Mouse (Mus musculus): ENCODE measurements around the gene Hltf.
"Not testable (repeated sequence)": the region's sequence is repeated elsewhere in the genome, so short reads cannot be mapped to it uniquely, and the experiment has no call there.

The Hltf gene

DNA sequence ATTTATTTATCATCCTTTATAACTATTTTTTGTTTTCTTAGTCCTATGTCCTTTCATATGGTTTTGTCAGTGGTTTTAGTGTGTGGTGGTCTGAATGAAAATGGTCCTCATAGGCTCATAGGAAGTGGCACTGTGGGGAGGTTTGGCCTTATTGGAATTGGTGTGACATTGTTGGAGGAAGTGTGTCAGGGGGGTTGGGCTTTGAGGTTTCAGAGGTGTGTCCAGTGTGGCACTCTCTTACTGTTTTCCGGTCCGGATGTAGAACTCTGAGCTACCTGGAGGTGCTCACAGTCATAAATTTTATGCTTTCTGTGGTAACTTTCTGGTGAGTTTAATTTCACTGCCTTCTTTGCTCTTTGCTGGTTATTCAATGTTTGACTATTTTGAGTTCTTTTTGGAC lies 47.2 kb downstream of the Hltf start:
- DNase-seq (ENCODE audit: low spot score): no peak

DNA sequence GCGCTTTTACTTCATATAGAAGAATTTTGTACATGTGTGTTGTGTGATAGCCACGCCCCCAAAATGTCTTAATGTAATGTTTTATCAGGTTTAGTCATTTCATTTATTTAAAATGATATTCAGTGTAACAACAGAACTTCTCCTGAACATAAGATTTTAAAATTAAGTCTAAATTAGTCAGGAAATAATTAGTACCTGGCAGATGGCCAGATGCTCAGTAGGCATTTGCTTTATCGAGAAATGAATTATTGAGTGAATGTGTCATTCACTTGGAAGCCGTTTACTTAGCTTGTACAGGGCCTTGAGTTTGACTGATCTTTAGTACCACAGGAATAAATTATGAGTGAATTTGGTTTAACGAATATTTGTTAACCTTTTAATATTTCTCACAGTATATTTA lies 51.3 kb downstream of the Hltf start:
- DNase-seq (ENCODE audit: low spot score): no peak

DNA sequence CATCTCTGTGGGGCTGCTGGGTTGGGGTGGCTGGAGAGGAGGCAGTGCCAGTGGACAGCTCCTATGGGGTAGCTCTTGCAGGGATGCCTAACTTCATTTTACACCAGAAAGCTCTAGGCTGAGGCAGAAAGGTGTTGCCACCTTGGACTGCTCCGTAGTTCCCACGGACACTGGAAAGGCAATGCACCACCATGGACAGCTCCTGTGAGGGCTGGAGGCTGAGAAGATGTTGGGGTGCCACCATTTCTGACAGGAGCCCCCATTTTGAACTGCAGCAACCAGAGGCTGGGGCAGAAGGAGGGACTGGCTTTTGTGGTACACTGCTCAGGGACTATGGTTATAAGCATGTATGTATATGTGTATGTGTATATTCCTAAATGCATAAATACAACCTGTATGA lies 54.3 kb downstream of the Hltf start:
- DNase-seq (ENCODE audit: low spot score): no peak

DNA sequence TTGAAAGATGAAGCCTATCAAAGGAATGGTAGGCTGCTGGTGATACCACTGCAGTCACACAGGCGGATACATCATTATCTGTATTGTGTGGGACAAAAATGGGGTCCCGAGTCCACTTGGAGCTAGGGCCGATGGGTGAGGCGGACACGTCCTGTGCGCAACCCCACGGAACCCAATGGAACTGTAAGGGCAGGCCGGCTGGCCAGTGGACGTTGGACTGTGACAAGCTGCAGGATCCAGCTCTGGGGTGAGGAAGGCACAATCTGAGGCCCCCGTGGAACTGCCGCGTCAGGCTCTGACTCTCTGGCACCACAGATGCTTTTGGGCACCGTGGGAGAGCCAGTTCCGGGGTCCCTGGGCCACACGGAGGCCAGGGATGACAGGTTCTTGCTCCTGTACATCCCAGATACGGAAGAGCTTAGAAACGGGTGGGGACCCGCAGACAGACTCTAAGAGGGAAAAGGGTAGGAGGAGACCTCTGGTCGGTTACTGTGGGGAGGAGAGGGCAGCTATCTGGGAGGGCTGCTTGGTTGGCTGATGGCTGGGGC lies 61.5 kb downstream of the Hltf start:
- DNase-seq (ENCODE audit: low spot score): no peak

DNA sequence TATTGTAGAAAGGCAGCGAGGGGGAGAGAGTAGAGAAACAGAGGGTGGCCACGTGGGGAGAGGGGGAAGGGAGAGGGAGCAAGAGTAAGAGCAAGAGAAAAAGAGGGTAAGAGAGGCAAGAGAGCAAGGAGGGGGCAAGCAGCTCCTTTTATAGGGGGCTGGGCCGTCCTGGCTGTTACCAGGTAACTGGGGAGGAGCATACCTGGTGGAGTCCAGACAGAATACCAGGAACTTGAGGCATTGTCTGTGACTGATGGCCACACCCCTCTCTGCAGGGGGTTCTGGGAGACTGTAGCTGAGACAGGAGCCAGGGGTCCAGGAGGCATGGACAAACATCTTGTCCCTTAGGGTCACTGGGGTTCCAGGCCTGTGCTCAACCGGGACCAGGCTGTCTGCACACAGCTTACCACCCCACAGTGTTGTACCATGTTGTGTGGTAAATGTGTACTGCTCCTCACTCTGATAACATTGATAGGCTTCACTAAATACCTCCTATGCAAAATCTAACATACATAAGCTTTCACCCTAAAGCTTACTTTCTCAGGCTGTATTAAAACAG lies 62.2 kb downstream of the Hltf start:
- no peak for DNase-seq (ENCODE audit: low spot score)

DNA sequence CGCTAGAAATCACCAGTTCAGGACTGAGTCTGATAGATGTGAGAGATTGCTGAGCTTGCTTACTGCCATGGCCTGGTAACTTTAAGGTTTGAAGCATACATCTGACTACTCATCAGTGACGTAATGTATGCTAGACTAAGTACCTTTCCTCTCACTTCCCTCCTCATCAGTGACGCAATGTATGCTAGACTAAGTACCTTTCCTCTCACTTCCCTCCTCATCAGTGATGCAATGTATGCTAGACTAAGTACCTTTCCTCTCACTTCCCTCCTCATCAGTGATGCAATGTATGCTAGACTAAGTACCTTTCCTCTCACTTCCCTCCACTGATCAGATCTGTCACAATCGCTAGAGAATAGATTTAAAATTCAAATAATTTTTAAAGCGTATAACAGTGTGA lies 64.0 kb downstream of the Hltf start:
- not testable (repeated sequence) for DNase-seq (ENCODE audit: low spot score)

DNA sequence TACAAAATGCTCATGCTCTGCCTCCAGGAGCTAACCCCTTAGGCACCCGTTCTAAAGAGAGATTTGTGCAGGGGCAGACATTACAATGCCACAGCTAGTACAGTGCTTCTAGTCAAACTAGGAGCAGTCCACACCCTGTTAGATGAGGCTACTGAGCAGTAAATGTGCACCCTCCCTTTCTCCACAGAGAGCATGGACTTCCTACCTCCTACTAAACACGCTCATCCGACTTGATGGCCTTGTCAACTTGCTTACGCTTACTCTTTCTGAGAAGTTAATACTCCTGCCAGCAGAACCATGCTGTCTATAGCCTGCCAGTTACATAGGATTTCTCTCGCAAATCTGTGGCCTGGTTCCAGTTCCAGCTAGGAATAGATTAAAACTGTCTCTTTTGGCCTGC lies 68.0 kb downstream of the Hltf start:
- no peak for DNase-seq (ENCODE audit: low spot score)

DNA sequence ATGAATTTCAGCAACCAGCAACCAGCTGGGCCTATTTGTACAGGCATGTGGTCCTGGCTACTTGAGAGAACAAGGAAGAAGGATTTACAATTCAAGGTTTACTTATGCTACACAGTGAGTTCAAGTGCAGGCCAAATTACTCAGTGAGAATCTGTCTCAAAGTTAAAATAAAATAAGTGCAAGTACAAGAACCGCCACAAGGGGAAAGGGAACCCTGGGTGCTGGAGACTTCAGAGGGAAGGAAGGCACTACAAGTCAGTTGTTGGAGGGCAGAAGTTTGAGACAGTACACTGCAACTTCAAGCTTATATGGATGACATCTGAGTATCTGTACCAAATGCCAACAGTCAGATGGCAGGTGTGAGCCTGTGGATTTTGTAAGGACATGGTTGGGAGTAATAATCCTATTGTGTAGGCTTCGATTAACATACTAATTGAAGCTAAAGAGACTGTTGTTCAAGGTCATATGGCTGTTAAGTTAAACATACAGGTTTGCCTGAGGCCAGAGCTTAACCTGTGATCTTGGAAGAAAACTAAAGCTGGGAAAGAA lies 69.5 kb downstream of the Hltf start:
- DNase-seq (ENCODE audit: low spot score): no peak

DNA sequence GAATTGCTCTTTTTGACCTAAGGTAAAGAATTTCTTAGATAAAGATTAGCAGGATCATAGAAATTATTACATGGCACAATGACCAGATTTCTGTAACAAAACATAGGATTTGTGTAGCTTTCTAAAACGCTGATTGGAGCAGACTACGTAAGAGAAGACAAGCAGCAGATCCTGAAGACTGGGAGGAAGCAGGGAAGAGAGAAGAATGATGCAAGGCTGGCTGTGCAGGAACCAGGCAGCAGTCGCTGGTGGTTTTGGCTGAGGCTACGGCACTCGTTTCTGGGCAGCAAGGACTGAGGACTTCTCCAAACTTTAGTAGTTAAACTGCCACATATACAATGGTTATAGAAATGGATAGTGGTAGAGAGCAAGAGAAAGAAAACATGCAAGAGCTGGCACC lies 71.9 kb downstream of the Hltf start:
- DNase-seq (ENCODE audit: low spot score): no peak

DNA sequence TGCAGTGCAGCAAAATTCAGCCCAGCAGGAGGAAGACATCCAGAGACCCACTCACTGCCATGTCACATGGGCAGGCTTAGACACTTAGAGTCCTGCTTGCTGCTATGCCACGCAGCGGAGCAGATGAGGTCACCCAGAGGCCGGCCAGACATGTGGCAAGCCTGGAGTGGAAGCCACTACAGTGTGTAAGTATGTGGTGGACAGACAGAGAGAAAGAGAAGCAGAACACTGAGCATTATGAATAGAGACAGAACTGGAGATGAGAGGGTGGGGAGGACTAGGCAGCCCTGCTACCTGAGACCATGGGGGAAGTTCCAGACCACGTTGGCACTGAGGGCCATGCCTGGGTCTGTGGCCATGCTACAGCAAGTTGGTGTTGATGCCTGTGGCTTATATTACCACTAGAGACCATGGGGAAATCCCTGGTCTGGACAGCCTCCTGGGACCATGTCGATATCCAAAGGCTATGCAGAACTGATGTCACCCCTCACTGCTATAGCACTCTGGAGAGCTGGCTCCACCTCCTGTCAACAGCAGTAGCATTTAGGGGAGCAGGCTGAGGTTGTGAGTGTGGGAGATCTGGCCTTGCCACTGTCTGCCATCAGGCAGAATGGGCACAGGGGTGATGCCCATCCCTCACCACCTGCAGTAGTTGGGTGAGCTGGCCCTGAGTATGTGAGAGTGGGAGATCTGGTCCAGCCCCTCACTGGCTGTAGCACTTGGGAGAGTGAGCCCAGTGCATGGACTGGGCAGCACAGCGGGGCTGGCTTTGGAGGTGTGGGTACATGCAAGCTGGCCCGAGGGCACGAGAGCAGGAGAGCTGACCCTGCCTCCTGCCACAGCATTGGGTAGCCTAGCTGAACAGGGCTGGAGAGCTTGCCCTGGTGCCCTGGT lies 73.1 kb downstream of the Hltf start:
- no peak for DNase-seq (ENCODE audit: low spot score)

DNA sequence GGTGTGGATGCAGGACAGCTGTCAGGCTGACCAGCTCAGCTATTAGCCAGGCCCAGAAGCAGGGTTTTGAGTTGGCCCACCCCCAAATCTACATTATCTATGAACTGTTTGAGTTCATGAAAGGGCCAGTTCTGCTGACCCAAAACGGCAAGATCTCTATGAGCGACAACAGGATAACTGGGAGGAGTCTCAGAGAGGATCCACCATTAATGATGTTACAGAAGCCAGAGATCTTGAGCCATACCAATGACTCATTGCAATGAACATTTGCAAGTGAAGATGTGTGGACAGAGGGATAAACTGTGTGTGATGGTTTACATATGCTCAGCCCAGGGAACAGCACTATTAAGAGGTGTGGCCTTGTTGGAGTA lies 73.7 kb downstream of the Hltf start:
- no peak for DNase-seq (ENCODE audit: low spot score)

DNA sequence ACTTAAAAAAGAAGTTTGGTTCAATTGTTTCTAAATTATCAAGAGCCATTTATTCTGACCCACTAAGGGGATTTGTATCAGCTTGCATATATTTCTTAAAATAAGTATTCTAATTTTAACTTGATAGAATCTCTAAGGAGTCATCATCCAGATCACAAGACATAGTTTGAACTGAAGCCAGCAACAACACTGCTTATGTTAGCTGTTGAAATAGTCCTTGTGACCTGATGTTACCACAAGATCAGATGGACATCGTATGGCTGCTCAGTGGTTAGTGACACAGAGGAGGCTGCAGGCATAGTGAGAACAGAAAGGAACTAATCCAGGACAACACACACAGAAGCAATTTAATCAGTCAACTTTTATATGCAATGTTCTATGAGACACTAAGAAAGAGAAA lies 75.1 kb downstream of the Hltf start:
- no peak for DNase-seq (ENCODE audit: low spot score)

DNA sequence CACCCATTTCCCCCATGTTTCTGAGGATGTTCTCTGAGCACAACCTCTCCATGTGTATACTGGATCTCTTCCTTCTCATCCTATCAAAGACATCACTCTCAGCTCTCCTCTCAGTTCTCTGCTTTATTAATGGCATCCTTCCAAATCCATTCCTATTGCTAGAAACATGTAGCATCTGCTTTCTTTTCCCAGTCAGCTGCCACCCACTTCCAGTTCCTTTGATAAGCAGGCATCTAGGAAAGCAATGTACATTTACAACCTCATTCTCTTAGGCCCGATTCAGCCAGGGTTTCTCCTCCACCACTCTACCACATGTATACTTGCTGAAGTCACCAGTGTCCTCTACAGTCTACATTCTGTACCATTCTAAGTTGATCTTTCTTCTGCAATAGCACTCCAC lies 76.1 kb downstream of the Hltf start:
- no peak for DNase-seq (ENCODE audit: low spot score)

DNA sequence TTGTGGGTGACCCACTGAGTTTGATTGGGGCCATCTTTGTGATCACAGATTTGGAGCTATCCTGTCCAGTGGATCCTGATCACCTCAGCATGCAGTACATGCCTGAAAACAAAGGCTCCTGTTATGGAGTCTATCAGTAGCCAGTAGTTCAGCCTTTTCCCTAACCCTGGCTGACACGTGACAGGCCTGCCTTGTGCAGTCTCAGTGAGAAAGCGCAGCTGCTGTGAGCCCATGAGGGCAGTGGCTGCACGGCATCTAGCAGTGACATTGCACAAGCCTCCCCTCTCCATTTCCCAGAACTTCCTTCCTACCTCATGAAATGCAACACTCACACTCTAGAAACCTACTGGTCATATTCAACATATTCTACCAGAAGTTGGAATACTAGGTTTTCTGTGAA lies 76.9 kb downstream of the Hltf start:
- no peak for DNase-seq (ENCODE audit: low spot score)

DNA sequence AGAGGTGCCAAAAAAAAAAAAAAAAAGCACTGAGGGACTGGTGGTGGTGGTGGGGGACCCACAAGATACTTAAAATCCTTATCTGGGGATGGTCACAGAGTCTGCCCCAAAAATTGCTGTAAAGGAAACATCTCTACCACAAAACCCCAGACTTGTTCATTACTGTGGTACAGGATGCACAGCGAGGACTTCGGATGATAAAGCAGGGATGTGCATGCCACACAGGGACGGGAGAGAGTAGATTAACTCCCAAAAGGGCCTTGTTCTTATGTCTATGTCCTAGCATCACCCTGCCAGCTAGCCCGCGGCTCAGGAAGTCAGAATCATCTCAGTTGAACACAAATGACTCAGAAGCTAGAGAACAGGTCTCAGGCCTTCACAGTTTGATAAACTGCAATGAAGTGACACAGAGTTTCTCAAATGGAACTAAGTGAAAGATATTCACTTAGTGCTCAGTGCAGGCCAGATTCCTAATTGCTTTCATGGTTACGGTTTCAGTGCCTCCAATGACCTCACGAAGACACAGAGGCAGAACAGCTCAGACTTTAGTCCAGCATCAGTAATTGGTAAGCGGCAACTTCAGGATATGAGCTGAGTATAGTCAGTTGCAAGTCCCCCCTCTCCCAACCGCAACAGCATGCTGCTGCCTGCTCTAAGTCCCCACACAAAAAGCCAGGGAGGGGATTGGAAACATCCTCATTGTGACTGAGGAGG lies 79.4 kb downstream of the Hltf start:
- no peak for DNase-seq (ENCODE audit: low spot score)

DNA sequence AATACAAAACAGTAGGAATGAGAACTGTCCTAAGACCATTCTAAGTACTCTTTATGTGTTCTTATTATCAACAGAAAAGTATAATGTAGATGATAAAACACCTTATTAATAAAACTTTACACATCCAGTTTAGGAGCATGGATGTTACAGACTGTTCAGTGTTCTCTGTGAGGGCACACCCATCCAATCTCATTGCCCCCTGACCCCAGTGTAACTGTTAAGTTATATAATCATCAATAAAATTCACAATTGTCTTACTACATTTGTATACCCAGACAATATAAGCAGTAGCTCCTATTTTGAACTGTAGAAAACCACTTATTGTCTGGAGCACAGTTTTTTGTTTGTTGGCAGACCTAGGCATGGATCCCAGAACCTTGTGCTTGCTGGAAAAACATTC lies 83.6 kb downstream of the Hltf start:
- DNase-seq (ENCODE audit: low spot score): no peak

DNA sequence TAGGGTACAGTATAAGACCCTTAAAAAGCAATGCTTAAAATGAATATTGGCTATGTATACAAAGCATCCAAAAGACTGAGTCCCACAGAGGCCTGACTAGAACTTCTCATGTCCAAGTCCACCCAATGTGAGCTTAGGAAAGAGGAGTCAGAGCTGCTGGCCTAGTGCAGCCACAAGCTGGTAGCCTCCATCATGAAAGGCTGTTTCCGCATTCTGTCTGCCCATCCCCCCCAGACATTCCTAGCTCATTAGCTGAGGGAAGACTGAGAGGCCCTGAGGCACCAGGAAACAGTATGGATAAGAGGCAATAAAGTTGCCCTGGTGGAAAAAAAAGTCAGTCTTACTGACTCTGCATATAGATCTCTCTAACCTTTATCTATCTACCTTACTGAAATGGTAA lies 84.1 kb downstream of the Hltf start:
- DNase-seq (ENCODE audit: low spot score): no peak

DNA sequence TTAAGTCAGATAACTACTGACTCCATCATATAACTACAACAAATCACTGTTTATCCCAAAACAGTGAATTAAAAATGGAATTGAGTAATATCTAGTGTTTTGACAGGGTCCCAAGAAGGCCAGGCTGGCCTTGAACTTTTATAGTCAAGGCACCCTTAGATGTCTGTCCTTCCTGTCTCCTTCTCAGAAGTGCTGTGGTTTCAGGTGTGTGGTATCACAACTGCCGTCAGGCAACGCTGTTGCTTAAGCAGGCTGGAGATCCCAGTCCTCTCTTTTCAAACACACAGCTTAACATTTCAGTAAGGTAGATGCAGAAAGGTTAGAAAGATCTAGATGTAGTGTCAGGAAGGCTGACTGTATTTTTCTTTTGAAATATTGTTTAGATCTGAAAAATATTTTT lies 84.5 kb downstream of the Hltf start:
- no peak for DNase-seq (ENCODE audit: low spot score)

DNA sequence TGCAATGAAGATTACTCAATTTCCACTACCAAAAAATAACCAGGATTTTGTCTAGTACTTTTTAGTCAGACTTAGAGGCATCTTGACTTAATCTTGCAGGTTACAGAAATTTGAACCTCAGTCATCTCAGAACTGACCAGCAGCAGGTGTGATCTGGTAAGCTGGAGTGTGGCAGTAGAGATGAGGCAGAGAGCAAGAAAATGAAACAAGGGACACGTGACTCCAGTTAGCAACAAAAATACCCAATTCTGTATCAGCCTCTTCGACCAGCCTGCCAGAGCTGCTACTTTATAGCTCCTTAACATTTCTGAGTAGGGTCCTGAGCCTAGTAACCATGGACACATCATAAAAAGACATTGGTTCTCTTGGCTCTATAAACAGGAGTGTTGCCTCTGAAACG lies 85.0 kb downstream of the Hltf start:
- no peak for DNase-seq (ENCODE audit: low spot score)

DNA sequence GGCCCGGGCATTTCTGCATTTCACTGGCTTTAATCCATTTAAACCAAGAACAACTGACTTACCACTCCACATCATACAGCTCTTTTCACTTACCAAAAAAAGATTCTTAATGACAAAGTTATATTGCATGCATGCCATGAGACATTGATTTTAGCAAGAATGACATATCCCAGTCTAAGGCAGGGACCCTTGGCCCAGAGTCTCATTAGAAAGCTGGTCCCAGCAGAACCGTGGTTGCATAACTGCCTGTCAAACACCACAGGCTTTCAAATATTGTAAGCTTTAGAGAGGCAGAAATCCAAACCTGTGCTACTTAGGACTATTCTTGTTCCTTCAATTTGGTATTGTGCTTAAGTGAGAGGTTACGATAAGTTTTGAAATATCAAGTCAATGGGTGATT lies 86.1 kb downstream of the Hltf start:
- no peak for DNase-seq (ENCODE audit: low spot score)

DNA sequence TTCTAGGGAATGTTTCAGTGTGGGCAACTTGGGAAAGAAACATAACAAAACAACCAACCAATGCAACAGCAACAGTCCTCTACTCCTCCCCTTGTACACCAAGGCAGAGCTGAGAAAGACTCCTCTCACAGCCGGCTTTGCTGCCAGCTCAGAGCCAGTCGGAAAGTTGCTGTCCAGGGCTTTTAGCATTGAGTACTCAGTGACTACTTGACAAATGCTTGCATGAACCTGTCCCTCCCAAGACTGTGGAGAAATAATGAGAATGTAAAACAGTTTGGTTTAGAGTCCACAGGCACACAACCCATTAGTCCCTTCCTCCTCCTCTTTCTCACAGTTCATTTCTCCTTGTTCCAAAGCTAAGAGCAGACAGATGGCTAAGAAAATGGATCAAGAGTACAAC lies 86.8 kb downstream of the Hltf start:
- DNase-seq (ENCODE audit: low spot score): no peak

DNA sequence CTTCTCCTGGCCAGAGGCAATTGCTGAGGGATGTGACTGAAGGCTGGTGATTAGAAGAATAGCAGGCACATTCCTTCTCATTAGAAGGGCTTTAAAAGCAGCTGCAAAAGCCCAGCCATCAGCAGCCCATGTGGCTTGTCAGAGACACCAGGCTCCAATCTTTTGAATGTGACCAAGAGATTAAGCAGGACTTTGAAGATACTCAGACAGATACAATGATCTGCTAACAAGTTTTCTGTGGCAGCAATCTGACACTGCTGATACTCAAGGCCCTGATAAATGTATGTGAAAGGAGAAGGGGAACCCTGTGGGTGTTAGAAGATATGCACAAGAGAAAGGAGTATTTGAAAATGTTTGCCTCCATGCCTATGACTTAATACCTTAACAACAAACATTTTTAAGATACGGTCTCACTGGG lies 88.1 kb downstream of the Hltf start:
- no peak for DNase-seq (ENCODE audit: low spot score)

DNA sequence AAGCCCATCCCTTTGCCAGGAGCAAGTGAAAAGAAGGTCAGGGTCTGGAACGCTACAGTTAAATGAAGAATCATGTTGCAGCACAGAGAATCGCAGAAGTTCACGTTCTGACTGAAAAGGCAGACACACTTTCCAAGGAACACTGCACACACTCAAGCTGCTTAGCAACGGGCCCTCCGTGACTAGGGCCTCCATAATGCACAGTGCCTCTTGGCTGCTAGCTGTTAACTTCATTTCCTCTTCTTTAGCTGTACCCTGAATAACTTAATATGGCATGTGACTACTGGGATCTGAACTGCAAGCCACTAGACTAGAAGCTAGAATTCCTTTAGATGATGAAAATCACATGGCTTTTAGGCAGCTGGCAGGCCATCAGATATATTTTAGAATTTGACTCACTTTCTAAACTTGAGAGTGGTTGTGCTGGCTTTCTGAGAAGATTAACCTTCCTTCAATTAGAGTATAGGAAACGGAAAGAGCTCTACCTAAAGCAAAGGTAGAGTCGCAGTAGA lies 89.3 kb downstream of the Hltf start:
- no peak for DNase-seq (ENCODE audit: low spot score)
